Mouse (Mus musculus): Measurements from ENCODE around the gene Cpne5. TPM values are rescaled to one million over a fixed set of nuclear protein-coding genes. Genes with fewer than 3 reads are reported as not detected.

Cpne5 gene
- polyA plus RNA-seq, 1 experiment from 2014 or later: 9.4 TPM

GRCm38 (mm10) chr17:29236111-29236510 is 1.9 kb downstream of the Cpne5 start:
- H3K4me3 ChIP-seq (replicated peaks): no peak overlapping the region
- no peak overlapping the region for H3K4me2 ChIP-seq
- H3K27me3 ChIP-seq: peaks cover 56% of the 10 kb centered on the region
- no peaks in the 10 kb centered on the region for H3K36me3 ChIP-seq
- H3K9me3 ChIP-seq (replicated peaks): no peaks in the 10 kb centered on the region
- WGBS: 58% methylated on average over 7 of the region's 7 CpGs
- ATAC-seq (replicated peaks; ENCODE audit: low FRiP score): no peak
- no peak overlapping the region for H3K9ac ChIP-seq
- H3K4me1 ChIP-seq: peaks cover 27% of the 10 kb centered on the region
- no peak overlapping the region for H3K27ac ChIP-seq

DNA sequence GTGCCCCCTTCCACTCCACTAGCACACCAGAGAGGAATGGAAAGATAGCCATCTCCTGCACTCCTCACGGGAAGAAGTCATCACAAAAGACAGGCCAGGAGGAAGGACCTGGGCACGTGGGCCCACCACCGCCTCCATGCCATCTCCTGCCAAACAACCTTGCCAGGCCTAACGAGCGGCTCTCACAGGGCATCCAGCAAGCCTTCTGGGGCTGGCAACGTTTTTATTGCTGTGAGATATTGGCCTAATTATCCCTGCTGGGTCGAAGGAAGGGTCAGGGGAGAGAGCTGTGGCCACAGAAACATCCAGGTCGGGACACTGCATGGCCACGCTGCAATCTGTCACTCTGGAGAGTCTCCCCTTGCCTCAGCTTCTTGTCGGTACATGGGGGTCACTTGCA is 6.9 kb downstream of the Cpne5 start:
- 61% methylated on average over 10 of the region's 10 CpGs for WGBS
- no peak overlapping the region for H3K4me3 ChIP-seq (replicated peaks)
- H3K4me2 ChIP-seq: no peak overlapping the region
- no peak overlapping the region for H3K9ac ChIP-seq
- ATAC-seq (replicated peaks; ENCODE audit: low FRiP score): no peak
- no peaks in the 10 kb centered on the region for H3K9me3 ChIP-seq (replicated peaks)
- H3K4me1 ChIP-seq: no peaks in the 10 kb centered on the region; the same call in 1 of the 2 replicates
- H3K27ac ChIP-seq: no peak overlapping the region
- no peaks in the 10 kb centered on the region for H3K36me3 ChIP-seq
- H3K27me3 ChIP-seq: peaks cover 21% of the 10 kb centered on the region

GRCm38 (mm10) chr17:29220631-29221030 is 17.3 kb downstream of the Cpne5 start:
- 61% methylated on average over 14 of the region's 14 CpGs for WGBS
- H3K9ac ChIP-seq: no peak overlapping the region

GRCm38 (mm10) chr17:29218017-29218416 is 19.9 kb downstream of the Cpne5 start:
- H3K36me3 ChIP-seq: no peaks in the 10 kb centered on the region
- H3K4me1 ChIP-seq: peaks cover 12% of the 10 kb centered on the region
- H3K9me3 ChIP-seq (replicated peaks): no peaks in the 10 kb centered on the region
- no peak for ATAC-seq (replicated peaks; ENCODE audit: low FRiP score)
- WGBS: 64% methylated on average over 5 of the region's 5 CpGs
- H3K27me3 ChIP-seq: 0 out of 2 replicates have a peak, but pooled peaks cover 3% of the 10 kb centered on the region
- no peak overlapping the region for H3K4me2 ChIP-seq
- H3K27ac ChIP-seq: no peak overlapping the region
- H3K4me3 ChIP-seq (replicated peaks): no peak overlapping the region
- H3K9ac ChIP-seq: no peak overlapping the region

More at GRCm38 (mm10) chr17:29220631-29221030, 17.3 kb downstream of the Cpne5 start:
- no peak overlapping the region for H3K4me3 ChIP-seq (replicated peaks)
- no peaks in the 10 kb centered on the region for H3K27me3 ChIP-seq
- H3K27ac ChIP-seq: no peak overlapping the region
- H3K9me3 ChIP-seq (replicated peaks): no peaks in the 10 kb centered on the region
- ATAC-seq (replicated peaks; ENCODE audit: low FRiP score): no peak
- H3K36me3 ChIP-seq: no peaks in the 10 kb centered on the region
- H3K4me1 ChIP-seq: peaks cover 4% of the 10 kb centered on the region; the same call in 1 of the 2 replicates
- H3K4me2 ChIP-seq: no peak overlapping the region

GRCm38 (mm10) chr17:29216078-29216477 is 21.9 kb downstream of the Cpne5 start:
- H3K9ac ChIP-seq: no peak overlapping the region
- H3K27me3 ChIP-seq: 0 out of 2 replicates have a peak, but pooled peaks cover 3% of the 10 kb centered on the region
- H3K9me3 ChIP-seq (replicated peaks): no peaks in the 10 kb centered on the region
- no peaks in the 10 kb centered on the region for H3K36me3 ChIP-seq
- H3K4me1 ChIP-seq: peaks cover 13% of the 10 kb centered on the region
- 68% methylated on average over 7 of the region's 7 CpGs for WGBS
- ATAC-seq (replicated peaks; ENCODE audit: low FRiP score): no peak
- H3K4me3 ChIP-seq (replicated peaks): no peak overlapping the region
- H3K4me2 ChIP-seq: no peak overlapping the region
- no peak overlapping the region for H3K27ac ChIP-seq

GRCm38 (mm10) chr17:29214655-29215054 is 23.3 kb downstream of the Cpne5 start:
- Histone ChIP-seq H3K36me3 (no peaks in the 10 kb centered on the region), H3K27ac (no peak overlapping the region), H3K4me3 (replicated peaks) (no peak overlapping the region), H3K27me3 (0 out of 2 replicates have a peak, but pooled peaks cover 3% of the 10 kb centered on the region), H3K4me1 (peaks cover 15% of the 10 kb centered on the region), H3K9me3 (replicated peaks) (no peaks in the 10 kb centered on the region), H3K4me2 (no peak overlapping the region), H3K9ac (no peak overlapping the region)
- WGBS: 41% methylated on average over 10 of the region's 10 CpGs
- no peak for ATAC-seq (replicated peaks; ENCODE audit: low FRiP score)

- Histone ChIP-seq H3K36me3 (no peaks in the 10 kb centered on the region), H3K4me1 (peaks cover 15% of the 10 kb centered on the region), H3K9me3 (replicated peaks) (no peaks in the 10 kb centered on the region), H3K4me2 (no peak overlapping the region), H3K27me3 (0 out of 2 replicates have a peak, but pooled peaks cover 3% of the 10 kb centered on the region), H3K27ac (no peak overlapping the region), H3K9ac (no peak overlapping the region), H3K4me3 (replicated peaks) (no peak overlapping the region)
- no peak for ATAC-seq (replicated peaks; ENCODE audit: low FRiP score)
- 79% methylated on average over 4 of the region's 4 CpGs for WGBS
Measured at GRCm38 (mm10) chr17:29214193-29214456, 23.8 kb downstream of the Cpne5 start.

DNA sequence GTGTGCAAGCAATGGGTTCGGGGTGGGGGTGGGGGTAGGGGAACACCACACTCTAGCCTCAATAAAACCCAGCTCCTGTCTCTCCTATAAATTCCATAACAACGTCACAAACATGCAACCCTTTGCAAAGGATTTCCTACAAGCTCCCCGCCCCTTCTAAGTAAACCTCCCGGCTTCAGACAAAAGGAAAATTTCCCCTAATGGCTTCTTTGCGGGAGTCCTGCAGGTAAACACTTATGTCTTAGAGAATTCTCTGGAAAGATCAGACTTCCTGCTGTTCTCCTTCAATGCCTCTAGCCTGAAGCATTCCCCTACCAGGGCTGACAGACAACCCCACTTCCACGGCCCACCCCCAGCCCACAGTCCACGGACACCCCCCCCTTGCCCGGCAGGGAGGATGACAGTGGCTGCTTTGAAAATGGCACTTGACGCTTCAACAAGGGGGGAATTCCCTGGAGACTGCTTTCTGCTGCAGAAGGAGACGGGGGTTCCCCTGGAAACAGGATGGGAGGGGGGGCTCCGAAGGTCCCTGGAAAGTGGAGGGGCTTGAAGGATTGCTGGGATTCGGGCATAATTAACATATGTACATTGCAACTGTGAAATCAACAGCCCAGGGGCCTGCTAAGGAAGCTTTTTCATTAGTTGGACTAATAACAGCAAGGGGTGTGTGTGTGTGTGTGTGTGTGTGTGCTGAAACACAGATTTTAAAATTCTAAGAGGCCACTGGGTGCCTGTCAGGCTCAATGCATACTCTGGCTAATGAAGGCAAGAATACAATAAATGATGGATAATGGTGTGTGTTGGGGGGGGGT is 24.4 kb downstream of the Cpne5 start:
- 21% methylated on average over 12 of the region's 12 CpGs for WGBS
- Histone ChIP-seq H3K27ac (no peak overlapping the region), H3K4me2 (peak overlapping the region; percentile 30; the same call in 1 of the 2 replicates), H3K27me3 (0 out of 2 replicates have a peak, but pooled peaks cover 3% of the 10 kb centered on the region), H3K9me3 (replicated peaks) (no peaks in the 10 kb centered on the region), H3K9ac (no peak overlapping the region), H3K36me3 (no peaks in the 10 kb centered on the region), H3K4me1 (peaks cover 15% of the 10 kb centered on the region), H3K4me3 (replicated peaks) (no peak overlapping the region)
- ATAC-seq (replicated peaks; ENCODE audit: low FRiP score): no peak

DNA sequence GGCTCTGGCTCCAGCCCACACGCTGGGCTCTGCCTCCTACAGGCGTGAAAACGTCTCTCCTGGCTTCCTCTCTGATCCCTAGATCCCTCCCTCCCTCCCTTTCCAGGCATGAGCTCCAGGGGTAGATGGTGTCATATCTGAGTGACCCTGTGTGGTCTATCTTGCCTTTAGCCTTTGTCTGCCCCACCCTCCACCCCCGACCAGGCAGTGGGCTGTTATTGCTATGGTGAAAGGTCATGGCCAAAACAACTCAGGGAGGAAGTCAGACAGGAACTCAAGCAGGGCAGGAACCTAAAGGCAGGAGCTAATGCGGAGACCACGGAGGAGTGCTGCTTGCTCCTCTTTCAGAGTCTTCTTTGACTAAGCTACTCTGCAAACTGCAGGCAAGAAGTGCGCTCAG is 26.1 kb downstream of the Cpne5 start:
- Histone ChIP-seq H3K9me3 (replicated peaks) (no peaks in the 10 kb centered on the region), H3K4me2 (no peak overlapping the region), H3K27ac (no peak overlapping the region), H3K9ac (no peak overlapping the region), H3K4me1 (peaks cover 14% of the 10 kb centered on the region), H3K4me3 (replicated peaks) (no peak overlapping the region), H3K27me3 (0 out of 2 replicates have a peak, but pooled peaks cover 3% of the 10 kb centered on the region), H3K36me3 (no peaks in the 10 kb centered on the region)
- WGBS: 50% methylated on average over 7 of the region's 7 CpGs
- no peak for ATAC-seq (replicated peaks; ENCODE audit: low FRiP score)

DNA sequence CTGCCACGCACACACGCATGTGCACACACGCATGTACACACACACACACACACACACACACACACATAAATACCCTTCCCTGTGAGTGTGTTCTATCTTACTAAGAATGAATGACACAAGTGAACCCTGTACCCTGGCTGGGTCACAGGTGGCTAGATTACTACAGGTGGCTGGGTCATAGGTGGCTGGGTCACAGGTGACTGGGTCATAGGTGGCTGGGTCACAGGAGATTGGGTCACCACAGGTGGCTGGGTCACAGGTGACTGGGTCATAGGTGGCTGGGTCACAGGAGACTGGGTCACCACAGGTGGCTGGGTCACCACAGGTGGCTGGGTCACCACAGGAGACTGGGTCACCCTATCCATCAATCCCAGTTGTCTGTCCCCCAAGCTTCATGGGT is 27.9 kb downstream of the Cpne5 start:
- Histone ChIP-seq H3K27me3 (0 out of 2 replicates have a peak, but pooled peaks cover 2% of the 10 kb centered on the region), H3K27ac (no peak overlapping the region), H3K36me3 (no peaks in the 10 kb centered on the region), H3K4me3 (replicated peaks) (no peak overlapping the region), H3K9ac (no peak overlapping the region), H3K9me3 (replicated peaks) (no peaks in the 10 kb centered on the region), H3K4me2 (no peak overlapping the region), H3K4me1 (peaks cover 11% of the 10 kb centered on the region)
- 99% methylated on average over 3 of the region's 3 CpGs for WGBS
- ATAC-seq (replicated peaks; ENCODE audit: low FRiP score): no peak

GRCm38 (mm10) chr17:29206052-29206451 is 31.9 kb downstream of the Cpne5 start:
- Histone ChIP-seq H3K27me3 (no peaks in the 10 kb centered on the region), H3K4me3 (replicated peaks) (no peak overlapping the region), H3K4me2 (no peak overlapping the region), H3K36me3 (no peaks in the 10 kb centered on the region), H3K9ac (no peak overlapping the region), H3K4me1 (0 out of 2 replicates have a peak, but pooled peaks cover 2% of the 10 kb centered on the region), H3K27ac (no peak overlapping the region), H3K9me3 (replicated peaks) (no peaks in the 10 kb centered on the region)
- no peak for ATAC-seq (replicated peaks; ENCODE audit: low FRiP score)
- 85% methylated on average over 7 of the region's 7 CpGs for WGBS

- ATAC-seq (replicated peaks; ENCODE audit: low FRiP score): no peak
- no peak overlapping the region for H3K4me2 ChIP-seq
- no peak overlapping the region for H3K9ac ChIP-seq
- H3K27ac ChIP-seq: no peak overlapping the region
- 82% methylated on average over 6 of the region's 6 CpGs for WGBS
- no peaks in the 10 kb centered on the region for H3K27me3 ChIP-seq
- no peaks in the 10 kb centered on the region for H3K36me3 ChIP-seq
- no peaks in the 10 kb centered on the region for H3K9me3 ChIP-seq (replicated peaks)
- peaks cover 10% of the 10 kb centered on the region for H3K4me1 ChIP-seq
- H3K4me3 ChIP-seq (replicated peaks): no peak overlapping the region
Measured at GRCm38 (mm10) chr17:29202604-29203003, 35.4 kb downstream of the Cpne5 start.
